Mouse (Mus musculus) gonadal fat pad, adult 2 months (tissue): ENCODE measurements around the gene Zfp683. TPM values are rescaled to one million over a fixed set of nuclear protein-coding genes. Genes with fewer than 3 reads are reported as not detected.

ENCODE experiments used
- DNase-seq: peaks from one replicate; pipeline ENCODE4 v3.0.0-alpha.2; 2012; ENCODE audit warnings: low read depth
- polyA plus RNA-seq: library from polyadenylated mRNA; depleted of rRNA; stranded (reverse); fragments of >200 nt; gene quantifications from 2 replicates; pipeline ENCODE4 v1.2.3, GENCODE M21; 2012

Zfp683 gene
- polyA plus RNA-seq, 1 experiment, result 0.84 TPM

GRCm38 (mm10) chr4:134051912-134052311, 1.7 kb upstream of the Zfp683 start:
- peak; percentile 79 for DNase-seq

- DNase-seq, result no peak
Measured at GRCm38 (mm10) chr4:134052560-134052959, 1.1 kb upstream of the Zfp683 start.

GRCm38 (mm10) chr4:134058166-134058715, 4.6 kb downstream of the Zfp683 start:
- DNase-seq, result no peak

GRCm38 (mm10) chr4:134058908-134059307, 5.3 kb downstream of the Zfp683 start:
- DNase-seq, result no peak

GRCm38 (mm10) chr4:134060135-134060865, 6.7 kb downstream of the Zfp683 start, which contains the start of gene Crybg2:
Gene Crybg2, plus strand, starts transcription at chr4:134060815.
- DNase-seq, result no peak

- peak; percentile 95 for DNase-seq
Measured at GRCm38 (mm10) chr4:134061166-134061830, 7.7 kb downstream of the Zfp683 start.

- DNase-seq, result no peak
Measured at GRCm38 (mm10) chr4:134061944-134062446, 8.4 kb downstream of the Zfp683 start.

GRCm38 (mm10) chr4:134062561-134062960, 8.9 kb downstream of the Zfp683 start:
- no peak for DNase-seq

GRCm38 (mm10) chr4:134065431-134066004, 11.9 kb downstream of the Zfp683 start:
- DNase-seq, result no peak

- no peak for DNase-seq
Measured at GRCm38 (mm10) chr4:134067383-134067782, 13.7 kb downstream of the Zfp683 start.

GRCm38 (mm10) chr4:134067833-134068544, 14.4 kb downstream of the Zfp683 start:
- DNase-seq, result no peak

GRCm38 (mm10) chr4:134068793-134069580, 15.3 kb downstream of the Zfp683 start:
- DNase-seq, result no peak

- DNase-seq, result no peak
Measured at GRCm38 (mm10) chr4:134078694-134079093, 25.1 kb downstream of the Zfp683 start.

- DNase-seq, result no peak
Measured at GRCm38 (mm10) chr4:134080674-134081073, 27.0 kb downstream of the Zfp683 start.

GRCm38 (mm10) chr4:134081730-134082386, 28.2 kb downstream of the Zfp683 start:
- no peak for DNase-seq

GRCm38 (mm10) chr4:134082460-134082859, 28.8 kb downstream of the Zfp683 start:
- DNase-seq, result no peak

GRCm38 (mm10) chr4:134084999-134085398, 31.4 kb downstream of the Zfp683 start:
- DNase-seq, result no peak

GRCm38 (mm10) chr4:134087412-134087811, 33.8 kb downstream of the Zfp683 start:
- DNase-seq, result no peak

- DNase-seq, result no peak
Measured at GRCm38 (mm10) chr4:134089029-134089428, 35.4 kb downstream of the Zfp683 start.

- no peak for DNase-seq
Measured at GRCm38 (mm10) chr4:134090521-134091224, 37.0 kb downstream of the Zfp683 start.
